Mouse (Mus musculus) embryonic stem cell, embryonic (primary cell): ENCODE data around the gene Mttp.

Experiments
- CTCF ChIA-PET, 4 experiments: fragments of 300-600 bp in 2 of 4; fragments of 350-600 bp in 2 of 4; sonication (Branson Sonifier 250); formaldehyde crosslinking; loops; one replicate each; lab custom pipeline; 2022; ENCODE audit warnings: inconsistent platforms in 2 of 4; lab: Charles Lee
- POLR2A ChIA-PET, 4 experiments: fragments of 300-600 bp in 2 of 4; fragments of 350-600 bp in 2 of 4; sonication (Branson Sonifier 250); formaldehyde crosslinking; loops; one replicate each; lab custom pipeline; 2022; ENCODE audit warnings: antibody characterized with exemption in 4 of 4, inconsistent platforms in 1 of 4; lab: Charles Lee

The Mttp gene

DNA sequence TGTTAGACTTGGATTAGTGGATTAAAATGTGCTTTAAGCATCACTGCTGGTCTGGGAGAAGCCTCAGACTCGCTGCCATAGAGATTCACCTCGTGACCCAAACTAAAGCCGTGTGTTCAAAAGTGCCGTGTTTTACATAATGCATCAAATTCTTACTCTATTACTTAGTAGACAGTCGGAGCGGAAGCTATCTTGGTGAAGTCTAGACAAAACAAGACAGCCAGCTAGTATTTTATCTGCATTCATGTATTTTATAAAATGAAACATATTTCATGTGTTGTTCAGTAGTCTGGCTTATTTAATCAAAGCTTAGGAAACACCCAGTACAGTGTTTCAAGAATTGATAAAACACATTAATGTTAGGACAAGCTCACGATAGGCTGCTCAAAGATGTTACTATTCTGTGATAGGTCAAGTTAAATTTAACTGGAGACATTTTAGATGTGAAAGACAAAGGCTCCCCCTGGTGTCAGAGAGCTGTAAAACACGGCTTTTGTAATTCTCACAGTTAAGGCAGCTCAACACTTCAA is at the start of gene Mttp:
TSS of gene Mttp (minus strand) at position 327 of the 530 bp plus-strand sequence.
- POLR2A ChIA-PET = interaction anchor here (0.5 to 6.0 kb wide), 109 partner anchors 7 to 1228 kb away, joined by 3 to 108 read pairs (median 6); partner anchors contain the start of genes H2afz (in 4 of the 4), Dnajb14 (in 2 of the 4), Lamtor3 (in 2 of the 4) and Dapp1 (in 1 of the 4)
- CTCF ChIA-PET = interaction anchor here (0.5 to 4.0 kb wide), 33 partner anchors 28 to 663 kb away, joined by 3 to 72 read pairs (median 4); partner anchors contain the start of genes H2afz (in 2 of the 4) and Lamtor3 (in 2 of the 4)

DNA sequence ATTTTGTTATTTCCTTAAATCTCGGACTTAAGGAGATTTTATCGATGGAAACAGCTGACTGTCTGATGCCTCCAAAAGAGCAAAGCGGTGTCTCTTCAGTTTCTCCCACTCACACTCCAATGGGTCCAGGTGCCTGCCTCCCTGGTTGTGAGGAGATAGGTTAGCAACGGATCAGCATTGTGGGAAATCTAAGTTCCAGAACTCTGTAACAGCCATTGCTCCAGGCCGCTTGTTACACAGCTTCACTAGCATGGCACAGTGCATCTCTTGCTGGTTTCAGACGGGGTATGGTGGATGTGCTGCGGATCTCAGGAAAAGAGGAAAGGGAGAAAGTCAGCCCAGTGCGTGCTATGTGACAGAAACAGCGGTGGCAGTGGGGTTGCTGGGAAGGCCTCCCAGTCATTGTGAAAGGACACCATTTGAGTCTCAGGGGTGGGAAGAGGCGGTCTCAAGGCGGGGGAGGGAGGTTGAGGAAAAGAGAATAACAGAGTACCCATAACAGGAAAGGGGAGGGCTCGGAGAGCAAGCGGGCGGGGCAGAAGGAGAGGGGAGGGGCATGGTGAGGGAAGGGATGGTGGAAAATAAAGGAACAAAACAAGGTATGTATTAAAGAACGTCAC is 49.0 kb upstream of the Mttp start, which contains the start of gene 4930579F01Rik:
TSS of gene 4930579F01Rik (minus strand) at position 143 of the 620 bp plus-strand sequence.
- ChIA-PET CTCF (interaction anchor here in 1 of 4 experiments (0.7 kb wide), 1 partner anchor 60 kb away, joined by 3 read pairs; no protein-coding TSS in a partner anchor), POLR2A (interaction anchor here in 1 of 4 experiments (0.8 kb wide), 1 partner anchor 13 kb away, joined by 3 read pairs; no protein-coding TSS in a partner anchor)

DNA sequence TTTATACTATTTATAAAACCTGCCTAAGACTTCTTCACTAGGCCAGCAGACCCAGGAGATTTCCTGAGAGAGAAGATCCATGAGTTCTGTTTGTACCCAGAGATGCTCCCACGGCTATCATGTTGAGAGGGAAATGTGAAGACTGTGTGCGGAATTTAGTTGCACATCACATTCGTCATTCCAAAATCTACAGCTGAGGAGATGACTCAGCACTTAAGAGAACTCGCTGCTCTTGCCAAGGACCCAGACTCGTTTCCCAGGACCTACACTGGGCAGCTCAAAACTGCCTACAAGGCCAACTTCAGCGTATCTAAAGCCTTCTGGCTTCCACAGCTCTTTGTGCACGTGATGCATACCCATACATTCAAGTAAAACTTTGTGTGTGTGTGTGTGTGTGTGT is 47.5 kb upstream of the Mttp start:
- ChIA-PET CTCF (no interaction called here), POLR2A (interaction anchor here in 1 of 4 experiments (0.6 kb wide), 1 partner anchor 9 kb away, joined by 4 read pairs; no protein-coding TSS in a partner anchor)

DNA sequence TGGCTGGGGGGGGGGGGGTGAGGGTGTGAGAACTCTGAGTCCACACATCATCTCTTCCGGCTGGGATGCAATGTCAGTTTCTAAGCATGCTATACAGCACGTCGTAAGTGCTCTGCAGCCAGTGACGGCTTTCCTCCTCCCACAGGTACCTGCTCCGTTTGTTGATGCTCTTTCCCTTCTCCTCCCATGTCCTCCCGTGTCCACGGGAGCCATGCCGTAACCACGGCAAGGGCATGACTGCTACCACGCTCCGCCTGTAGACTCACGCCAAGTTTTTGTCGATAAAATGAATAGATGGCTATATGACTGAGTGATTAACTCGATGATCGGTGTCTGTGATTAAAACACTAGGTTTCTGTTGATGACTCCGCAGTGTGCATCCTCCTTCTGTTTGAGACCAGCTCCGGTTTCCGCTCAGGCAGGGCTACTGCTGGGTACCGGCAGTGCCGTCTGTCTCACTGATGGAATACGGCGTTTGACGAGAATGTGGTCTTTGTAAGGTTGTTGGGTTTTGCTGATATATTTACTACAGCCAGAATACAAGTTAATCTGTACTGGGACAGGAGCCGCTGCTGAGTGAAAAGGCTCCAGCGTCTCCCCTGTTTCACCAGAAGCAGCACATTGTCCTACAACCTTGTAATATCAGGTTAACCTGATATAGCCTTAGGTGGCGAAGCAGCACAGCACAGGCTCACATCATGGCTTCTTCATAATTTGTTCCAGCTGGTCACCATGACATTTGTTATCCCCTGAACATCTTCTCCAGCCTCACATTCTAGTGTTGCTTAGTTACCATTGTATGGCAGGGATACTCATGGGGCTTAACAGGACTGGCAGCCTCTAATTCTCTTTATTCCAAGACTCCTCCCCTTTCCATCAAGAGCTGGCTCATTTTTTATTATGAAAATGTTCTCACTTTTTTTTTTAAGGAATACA is 41.5 kb upstream of the Mttp start:
- ChIA-PET CTCF (no interaction called here), POLR2A (no interaction called here)

DNA sequence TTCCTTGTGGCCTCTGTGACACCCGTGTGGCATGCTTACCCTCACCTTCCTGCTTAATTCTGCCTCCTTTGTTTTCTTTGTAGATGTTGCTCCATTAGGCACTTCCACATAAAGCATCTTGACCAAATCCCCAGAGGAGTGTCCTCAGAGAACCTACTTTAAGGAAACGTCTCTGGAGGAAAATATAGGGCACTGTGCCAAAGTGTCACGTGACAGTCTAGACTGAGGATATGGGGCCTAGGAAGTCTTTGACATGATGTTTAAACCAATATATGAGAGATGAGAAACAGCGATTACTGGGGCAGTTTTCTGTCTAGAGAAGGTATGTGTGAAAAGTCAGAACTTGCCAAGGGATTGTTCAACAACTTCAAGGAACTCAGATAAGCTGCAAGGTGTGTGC is 40.5 kb upstream of the Mttp start:
- ChIA-PET CTCF (interaction anchor here in 1 of 4 experiments (1.6 kb wide), 1 partner anchor 13 kb away, joined by 6 read pairs; no protein-coding TSS in a partner anchor), POLR2A (no interaction called here)

DNA sequence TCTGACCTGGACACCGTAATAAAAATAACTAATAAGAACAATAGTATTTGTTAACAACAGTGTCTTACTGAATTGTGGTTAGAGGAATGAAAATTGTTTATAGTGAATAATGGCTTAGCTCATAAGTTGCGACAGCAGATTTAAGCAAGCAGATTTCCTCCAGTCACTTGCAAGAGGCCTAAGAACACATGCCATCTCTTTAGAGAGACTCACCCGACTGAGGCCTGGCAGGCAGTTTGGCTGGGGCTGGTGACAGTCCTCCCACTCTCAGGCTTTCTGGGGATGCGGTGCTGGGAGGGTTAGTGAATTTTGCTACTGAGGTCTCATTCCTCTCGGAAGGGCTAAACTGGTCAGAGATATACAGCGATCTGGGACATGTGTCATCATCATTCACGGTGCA is 38.6 kb upstream of the Mttp start:
- ChIA-PET CTCF (interaction anchor here in 2 of 4 experiments (0.6 to 0.9 kb wide), 2 partner anchors 192 to 631 kb away, joined by 3 read pairs; no protein-coding TSS in a partner anchor), POLR2A (interaction anchor here in 2 of 4 experiments (0.6 to 1.0 kb wide), 2 partner anchors 9 to 294 kb away, joined by 4 read pairs; no protein-coding TSS in a partner anchor)

DNA sequence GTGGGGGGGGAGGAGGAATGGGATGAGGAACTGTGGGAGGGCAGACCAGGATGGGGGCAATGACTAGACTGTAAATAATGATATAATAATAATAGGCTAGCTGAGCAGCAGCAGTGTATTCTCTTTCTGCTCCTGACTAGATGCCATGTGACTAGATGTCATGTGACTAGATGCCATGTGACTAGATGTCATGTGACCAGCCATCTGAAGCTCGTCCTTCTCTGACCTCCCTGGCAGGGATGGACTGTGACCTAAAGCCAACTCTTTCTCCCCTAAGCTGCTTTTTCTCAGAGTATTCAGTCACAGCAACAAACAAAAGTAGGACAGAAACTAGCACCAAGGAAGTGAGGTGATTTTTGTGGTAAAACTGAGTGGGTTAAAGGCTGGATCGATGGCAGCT is 37.3 kb upstream of the Mttp start:
- ChIA-PET POLR2A (interaction anchor here in 1 of 4 experiments (0.9 to 1.5 kb wide), 3 partner anchors 16 to 129 kb away, joined by 3 to 7 read pairs (median 3); partner anchors contain the start of gene Trmt10a), CTCF (interaction anchor here in 1 of 4 experiments (0.6 to 0.7 kb wide), 2 partner anchors 41 to 329 kb away, joined by 3 to 5 read pairs; no protein-coding TSS in a partner anchor)

DNA sequence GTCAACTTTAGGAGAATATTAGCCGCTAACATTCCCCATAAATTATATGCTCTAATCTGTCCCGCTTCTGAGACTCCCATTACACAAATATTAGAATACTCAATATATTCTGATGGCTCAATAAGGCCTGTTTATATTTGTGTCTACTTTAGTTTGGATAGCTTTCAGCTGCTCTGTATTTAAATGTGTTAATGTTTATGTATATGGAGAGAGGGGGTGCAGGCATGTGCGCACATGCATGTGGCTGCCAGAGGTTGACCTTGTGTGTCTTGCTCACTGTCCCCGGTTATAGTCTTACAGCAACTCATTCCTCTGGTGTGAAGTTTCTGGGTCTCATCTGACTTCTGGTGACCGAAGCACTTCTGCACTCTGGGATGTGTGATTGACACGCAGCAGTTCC is 30.8 kb upstream of the Mttp start:
- ChIA-PET CTCF (interaction anchor here in 2 of 4 experiments (0.6 to 0.9 kb wide), 3 partner anchors 9 to 185 kb away, joined by 3 read pairs; partner anchors contain the start of gene Mttp (in 1 of the 2)), POLR2A (interaction anchor here in 2 of 4 experiments (0.8 to 1.2 kb wide), 3 partner anchors 14 to 311 kb away, joined by 3 to 5 read pairs (median 3); partner anchors contain the start of genes H2afz (in 1 of the 2) and Trmt10a (in 1 of the 2))

DNA sequence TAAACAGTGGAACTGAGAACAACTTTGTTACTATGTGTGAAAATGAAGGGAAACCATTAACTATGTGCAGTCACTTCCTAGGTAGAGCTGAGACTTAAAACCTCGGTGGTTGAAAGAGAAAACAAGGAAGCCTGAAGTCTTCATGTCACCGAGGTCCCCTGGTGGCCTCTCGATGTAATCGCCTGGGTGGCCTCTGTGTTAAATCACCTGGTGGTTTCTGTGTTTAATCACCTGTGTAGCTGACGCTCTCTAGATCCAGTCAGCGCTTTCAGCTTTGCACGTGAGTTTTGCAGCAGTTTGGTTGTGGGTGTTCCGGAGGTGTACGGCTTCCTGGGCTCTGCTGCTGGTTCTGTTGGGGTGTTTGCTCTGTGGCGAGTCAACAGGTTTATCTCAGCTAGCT is 28.5 kb upstream of the Mttp start:
- POLR2A ChIA-PET = interaction anchor here in 3 of 4 experiments (0.7 to 1.6 kb wide), 5 partner anchors 11 to 196 kb away, joined by 3 to 6 read pairs (median 3); no protein-coding TSS in a partner anchor
- CTCF ChIA-PET = interaction anchor here (0.5 to 1.9 kb wide), 7 partner anchors 29 to 217 kb away, joined by 3 to 12 read pairs (median 4); partner anchors contain the start of gene Mttp (in 1 of the 4)

DNA sequence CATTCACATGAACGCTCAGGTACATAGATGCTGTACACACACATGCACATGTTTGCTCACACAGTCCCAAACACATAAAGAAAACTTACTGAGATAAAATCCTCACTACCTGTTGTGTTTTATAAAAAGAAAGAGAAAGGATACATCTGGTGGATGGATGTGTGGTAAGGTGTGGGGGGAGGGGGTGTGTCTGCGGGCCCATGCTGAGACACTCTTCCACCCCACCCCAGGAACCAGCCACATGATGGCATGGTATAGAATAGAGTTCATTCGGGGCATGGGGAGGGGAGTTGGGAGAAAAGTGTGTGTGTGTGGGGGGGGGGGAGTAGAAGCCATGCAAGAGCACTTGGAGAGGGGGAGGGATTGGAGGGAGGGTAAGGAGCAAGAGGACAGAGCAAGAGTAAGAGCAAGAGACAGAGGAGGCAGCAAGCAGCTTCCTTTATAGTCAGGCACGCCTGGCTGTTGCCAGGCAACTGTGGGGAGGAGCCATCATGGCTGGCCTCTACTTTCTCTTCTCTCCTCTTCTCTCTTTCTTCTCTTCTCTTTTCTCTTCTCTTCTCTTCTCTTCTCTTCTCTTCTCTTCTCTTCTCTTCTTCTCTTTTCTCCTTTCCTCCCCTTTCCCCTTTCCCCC is 17.9 kb upstream of the Mttp start:
- ChIA-PET CTCF (interaction anchor here in 2 of 4 experiments (1.0 to 1.2 kb wide), 2 partner anchors 12 to 172 kb away, joined by 3 to 4 read pairs; no protein-coding TSS in a partner anchor), POLR2A (interaction anchor here in 2 of 4 experiments (0.6 to 3.1 kb wide), 7 partner anchors 10 to 383 kb away, joined by 3 to 13 read pairs (median 4); partner anchors contain the start of genes Mttp (in 2 of the 2) and H2afz (in 1 of the 2))

DNA sequence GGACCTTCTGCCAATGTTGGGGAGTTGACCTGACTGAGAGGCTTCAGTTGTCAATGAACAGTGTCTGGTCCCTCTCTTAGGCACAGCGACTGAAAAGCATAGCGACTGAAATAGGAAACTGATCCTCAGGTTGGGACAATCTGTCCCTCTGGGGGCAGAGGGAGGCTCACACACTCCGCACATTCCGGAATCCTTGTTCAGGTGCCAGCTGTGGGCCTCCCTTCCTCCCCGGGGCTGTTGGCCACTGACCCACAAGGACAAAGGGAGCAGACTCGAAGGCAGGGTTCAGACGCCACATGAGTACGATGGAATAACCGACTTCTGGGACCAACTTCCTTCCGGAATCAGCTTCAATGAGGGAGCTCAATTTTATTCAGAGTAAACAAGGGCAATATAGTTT is 16.9 kb upstream of the Mttp start:
- POLR2A ChIA-PET = interaction anchor here in 3 of 4 experiments (0.7 to 3.1 kb wide), 5 partner anchors 11 to 298 kb away, joined by 3 to 13 read pairs (median 5); partner anchors contain the start of genes H2afz (in 1 of the 3) and Mttp (in 1 of the 3)
- CTCF ChIA-PET = interaction anchor here in 1 of 4 experiments (1.2 kb wide), 1 partner anchor 11 kb away, joined by 3 read pairs; no protein-coding TSS in a partner anchor

DNA sequence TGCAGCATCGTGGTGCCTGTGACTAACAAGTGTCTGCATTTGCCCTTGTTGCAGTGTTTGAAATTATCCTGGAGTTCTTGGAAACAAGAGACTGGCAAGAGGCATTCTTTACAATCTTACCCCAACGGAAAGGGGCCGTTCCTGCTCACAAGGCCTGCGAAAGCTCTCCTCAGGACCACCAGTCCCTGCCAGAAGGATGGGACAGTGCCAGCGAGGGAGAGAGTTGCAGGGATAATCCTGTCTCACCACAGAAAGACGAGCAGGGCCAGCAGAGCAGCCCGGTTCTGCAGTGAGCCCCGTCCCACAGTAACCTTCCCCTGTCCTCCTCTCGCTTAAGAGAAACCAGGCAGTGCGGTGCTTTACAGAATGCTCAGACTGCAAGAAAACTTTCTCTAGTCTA is 11.9 kb upstream of the Mttp start:
- POLR2A ChIA-PET = interaction anchor here in 3 of 4 experiments (0.6 to 3.8 kb wide), 5 partner anchors 10 to 239 kb away, joined by 3 to 22 read pairs (median 4); partner anchors contain the start of genes Trmt10a (in 2 of the 3) and Mttp (in 1 of the 3)

DNA sequence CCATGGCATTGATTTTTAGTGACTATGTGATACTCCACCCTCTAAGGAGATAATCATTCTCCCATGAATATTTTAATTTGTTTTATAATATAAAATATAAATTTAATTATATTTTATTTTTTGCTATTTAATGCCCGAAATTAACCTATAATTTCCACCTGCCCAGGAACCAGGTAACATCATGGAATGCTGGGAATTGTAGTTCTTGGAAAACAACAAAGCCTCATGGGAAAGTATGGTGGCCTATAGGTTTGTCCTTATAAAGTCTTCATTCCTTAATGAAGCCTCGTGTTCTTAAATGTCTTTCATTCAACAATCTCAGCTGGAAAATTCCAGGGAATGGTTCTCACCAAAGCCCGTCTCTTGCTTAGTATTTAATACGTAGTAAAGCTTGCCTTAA is 10.3 kb upstream of the Mttp start:
- ChIA-PET CTCF (interaction anchor here in 1 of 4 experiments (0.5 kb wide), 1 partner anchor 11 kb away, joined by 3 read pairs; no protein-coding TSS in a partner anchor), POLR2A (interaction anchor here in 2 of 4 experiments (1.0 to 3.8 kb wide), 4 partner anchors 9 to 291 kb away, joined by 3 to 22 read pairs (median 6); partner anchors contain the start of genes Trmt10a (in 2 of the 2), H2afz (in 1 of the 2) and Mttp (in 1 of the 2))

More for the DNA sequence above, 11.9 kb upstream of the Mttp start:
- CTCF ChIA-PET = no interaction called here

DNA sequence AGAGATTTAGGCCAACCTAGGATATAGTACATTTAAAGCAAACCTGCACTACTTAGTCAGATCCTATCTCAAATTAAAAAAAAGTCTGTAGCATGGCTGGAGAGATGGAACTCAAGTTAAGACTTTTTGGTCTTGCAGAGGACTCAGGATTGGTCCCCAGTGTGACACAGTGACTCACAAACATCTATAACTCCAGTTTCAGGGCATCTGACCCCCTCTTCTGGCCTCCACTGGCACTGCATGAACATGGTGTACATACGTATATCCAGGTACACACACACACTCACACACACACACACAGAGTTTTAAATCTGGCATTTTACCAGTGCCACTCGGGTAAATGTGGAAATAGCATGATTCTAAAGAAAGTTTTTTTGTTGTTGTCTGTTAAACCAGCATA is 4.0 kb upstream of the Mttp start:
- CTCF ChIA-PET = no interaction called here

DNA sequence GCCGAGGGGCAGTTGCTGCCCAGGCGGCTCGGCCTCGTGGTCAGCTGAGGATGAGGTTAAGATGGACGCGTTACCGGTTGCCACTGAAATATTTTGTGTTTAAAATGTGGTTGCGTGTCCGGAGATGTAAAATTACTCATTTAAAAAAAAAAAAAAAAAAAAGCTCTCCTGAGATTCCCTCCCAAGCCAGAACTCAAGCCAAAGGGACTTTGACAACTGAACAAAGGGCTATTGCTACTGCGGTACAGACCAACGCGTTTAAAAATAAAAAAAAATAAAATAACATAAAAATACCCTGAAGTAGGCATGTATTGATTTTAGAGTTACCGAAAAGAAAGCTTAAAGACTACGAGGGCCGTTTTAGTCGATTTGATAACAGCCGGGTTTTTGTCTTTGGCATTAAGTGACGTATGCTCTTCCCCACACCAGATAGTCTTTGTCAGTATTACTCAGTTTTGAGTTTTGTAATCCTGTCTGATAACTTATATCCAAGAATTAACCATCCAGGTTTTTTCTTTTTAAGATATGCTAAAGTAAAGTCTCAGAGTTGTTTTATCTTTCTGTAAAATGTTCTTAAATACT is 617 bp downstream of the Mttp start:
- CTCF ChIA-PET = interaction anchor here (0.5 to 4.0 kb wide), 31 partner anchors 11 to 932 kb away, joined by 3 to 72 read pairs (median 4); partner anchors contain the start of genes H2afz (in 2 of the 4) and Lamtor3 (in 2 of the 4)
- POLR2A ChIA-PET = interaction anchor here (0.5 to 6.0 kb wide), 163 partner anchors 8 to 1228 kb away, joined by 3 to 108 read pairs (median 4); partner anchors contain the start of genes H2afz (in 4 of the 4), Dnajb14 (in 3 of the 4), Adh5 (in 2 of the 4) and Gm5105 (in 2 of the 4)

More for the DNA sequence above, 4.0 kb upstream of the Mttp start:
- POLR2A ChIA-PET = no interaction called here
